Mouse (Mus musculus): ENCODE results near the gene Tcp11. TPM values are rescaled to one million over a fixed set of nuclear protein-coding genes. Genes with fewer than 3 reads are reported as not detected.
A peak's percentile ranks its signal among the peaks of the same experiment; 100 is the strongest.

Gene Tcp11
- polyA plus RNA-seq, 1 experiment from 2014 or later, result 2.0 TPM

DNA sequence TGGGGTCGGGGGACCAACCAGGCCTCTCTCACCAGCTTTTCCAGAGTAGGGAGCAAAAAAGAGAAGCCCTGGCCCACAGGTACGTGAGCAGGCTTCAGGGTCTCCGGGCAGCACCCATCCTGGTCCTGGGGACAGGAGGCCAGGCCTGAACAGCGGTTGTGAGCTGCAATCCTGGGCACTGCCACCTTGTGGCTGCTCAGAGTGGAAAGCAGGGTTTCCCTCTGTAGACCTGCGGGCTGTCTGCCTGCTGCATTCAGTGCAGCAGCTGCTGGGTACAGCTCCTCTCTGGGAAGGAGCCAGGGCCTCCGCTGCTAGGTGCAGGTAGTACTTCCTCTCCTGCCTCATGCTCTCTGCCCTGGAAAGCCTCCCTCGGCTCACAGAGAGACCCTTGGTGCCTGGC lies 19.0 kb downstream of the Tcp11 start:
- H3K36me3 ChIP-seq (ENCODE audit: control insufficient read depth, insufficient read depth, low read length), result peaks cover 28% of the 10 kb centered on the region
- H3K27ac ChIP-seq (ENCODE audit: low read length), result no peak overlapping the region
- no peak overlapping the region for H3K4me3 ChIP-seq (ENCODE audit: low read depth, low read length)
- H3K27me3 ChIP-seq (ENCODE audit: control insufficient read depth, insufficient read depth, low read depth, low read length), result no peaks in the 10 kb centered on the region
- WGBS, result 54% methylated on average over 7 of the region's 7 CpGs
- H3K9ac ChIP-seq (ENCODE audit: low read depth, low read length), result peak overlapping the region; percentile 7; the same call in 1 of the 2 replicates
- H3K9me3 ChIP-seq (replicated peaks; ENCODE audit: control insufficient read depth, low read length, poor library complexity, severe bottlenecking), result no peaks in the 10 kb centered on the region
- H3K4me1 ChIP-seq (ENCODE audit: control insufficient read depth, insufficient read depth, low read length), result no peaks in the 10 kb centered on the region
- H3K4me2 ChIP-seq (ENCODE audit: low read length), result no peak overlapping the region
- no peak for ATAC-seq

DNA sequence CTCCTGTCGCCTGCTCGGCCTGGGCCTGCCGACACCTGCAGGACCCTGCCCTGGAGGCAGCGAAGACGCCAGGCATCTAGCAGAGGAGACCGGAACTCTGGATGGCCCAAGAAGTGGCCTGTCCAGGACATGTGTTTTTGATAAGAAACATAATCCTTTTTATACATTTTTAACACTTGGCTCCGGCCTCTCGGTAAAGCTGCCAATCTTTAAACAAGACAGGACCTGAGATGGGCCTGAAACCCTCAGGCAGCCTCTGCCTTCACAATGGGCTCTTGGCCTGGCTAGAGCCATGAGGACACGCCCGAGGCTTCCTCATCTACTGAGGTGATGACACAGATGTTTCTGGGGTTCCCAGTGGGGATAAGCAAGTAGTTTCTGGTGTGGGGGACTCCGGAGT lies 19.8 kb downstream of the Tcp11 start:
- WGBS, result 88% methylated on average over 11 of the region's 11 CpGs
- H3K4me3 ChIP-seq (ENCODE audit: low read depth, low read length), result no peak overlapping the region
- no peaks in the 10 kb centered on the region for H3K4me1 ChIP-seq (ENCODE audit: control insufficient read depth, insufficient read depth, low read length)
- ATAC-seq, result no peak
- H3K27ac ChIP-seq (ENCODE audit: low read length), result no peak overlapping the region
- H3K36me3 ChIP-seq (ENCODE audit: control insufficient read depth, insufficient read depth, low read length), result peaks cover 28% of the 10 kb centered on the region
- H3K27me3 ChIP-seq (ENCODE audit: control insufficient read depth, insufficient read depth, low read depth, low read length), result no peaks in the 10 kb centered on the region
- H3K4me2 ChIP-seq (ENCODE audit: low read length), result no peak overlapping the region
- H3K9me3 ChIP-seq (replicated peaks; ENCODE audit: control insufficient read depth, low read length, poor library complexity, severe bottlenecking), result no peaks in the 10 kb centered on the region
- no peak overlapping the region for H3K9ac ChIP-seq (ENCODE audit: low read depth, low read length)

DNA sequence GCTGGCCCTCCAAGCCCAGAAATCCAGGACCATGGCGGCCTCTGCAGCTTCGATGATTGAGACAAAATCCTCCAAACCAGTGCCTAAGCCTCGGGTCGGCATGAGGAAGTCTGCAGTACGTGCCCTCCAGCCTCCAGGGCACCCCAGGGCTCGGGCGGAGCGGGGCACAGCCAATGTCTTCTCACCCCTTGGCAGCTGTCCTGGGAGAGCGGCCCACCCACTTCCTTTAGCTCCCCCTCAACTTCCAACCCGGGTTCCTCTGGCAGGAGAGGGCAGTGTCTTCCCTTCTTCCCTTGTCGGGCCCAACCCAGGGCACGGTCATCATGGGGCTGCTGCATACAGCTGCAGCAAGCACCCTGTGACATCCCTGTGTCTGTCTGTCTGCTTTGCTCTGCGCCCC lies 22.1 kb downstream of the Tcp11 start:
- Histone ChIP-seq H3K4me2 (ENCODE audit: low read length) (no peak overlapping the region), H3K27me3 (ENCODE audit: control insufficient read depth, insufficient read depth, low read depth, low read length) (no peaks in the 10 kb centered on the region), H3K27ac (ENCODE audit: low read length) (no peak overlapping the region), H3K4me3 (ENCODE audit: low read depth, low read length) (no peak overlapping the region), H3K4me1 (ENCODE audit: control insufficient read depth, insufficient read depth, low read length) (no peaks in the 10 kb centered on the region), H3K9ac (ENCODE audit: low read depth, low read length) (no peak overlapping the region), H3K36me3 (ENCODE audit: control insufficient read depth, insufficient read depth, low read length) (peaks cover 36% of the 10 kb centered on the region), H3K9me3 (replicated peaks; ENCODE audit: control insufficient read depth, low read length, poor library complexity, severe bottlenecking) (no peaks in the 10 kb centered on the region)
- 89% methylated on average over 13 of the region's 13 CpGs for WGBS
- no peak for ATAC-seq

DNA sequence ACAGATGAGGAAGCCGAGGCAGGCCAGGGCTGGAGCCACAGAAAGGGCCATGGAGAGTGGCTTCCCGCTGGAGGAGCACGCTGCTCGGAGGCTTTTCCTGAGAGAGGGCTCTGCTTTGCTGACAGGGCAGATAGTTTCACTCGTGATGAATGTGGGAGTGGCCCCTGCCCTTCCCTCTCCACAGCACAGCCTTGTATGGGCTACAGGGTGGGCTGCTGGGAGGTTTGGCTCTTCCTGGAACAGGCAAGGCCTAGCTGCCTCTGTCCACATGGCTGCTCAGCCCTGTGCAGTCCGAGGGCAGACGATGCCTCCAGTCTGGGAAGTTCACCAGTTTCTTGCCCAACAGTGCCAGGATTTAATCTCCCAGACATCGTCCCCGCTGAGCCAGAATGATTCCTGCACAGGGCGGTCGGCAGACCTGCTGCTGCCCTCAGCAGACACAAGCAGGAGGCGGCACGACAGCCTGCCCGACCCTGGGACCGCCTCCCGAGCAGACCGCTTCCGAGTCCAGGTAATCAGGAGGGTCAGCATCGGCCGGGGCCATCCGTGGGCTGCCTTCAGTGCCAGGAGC lies 28.1 kb downstream of the Tcp11 start:
- 79% methylated on average over 21 of the region's 21 CpGs for WGBS
- Histone ChIP-seq H3K9ac (ENCODE audit: low read depth, low read length) (no peak overlapping the region), H3K4me3 (ENCODE audit: low read depth, low read length) (no peak overlapping the region), H3K4me2 (ENCODE audit: low read length) (no peak overlapping the region), H3K4me1 (ENCODE audit: control insufficient read depth, insufficient read depth, low read length) (no peaks in the 10 kb centered on the region), H3K9me3 (replicated peaks; ENCODE audit: control insufficient read depth, low read length, poor library complexity, severe bottlenecking) (no peaks in the 10 kb centered on the region), H3K36me3 (ENCODE audit: control insufficient read depth, insufficient read depth, low read length) (peaks cover 28% of the 10 kb centered on the region), H3K27me3 (ENCODE audit: control insufficient read depth, insufficient read depth, low read depth, low read length) (no peaks in the 10 kb centered on the region), H3K27ac (ENCODE audit: low read length) (no peak overlapping the region)
- no peak for ATAC-seq

DNA sequence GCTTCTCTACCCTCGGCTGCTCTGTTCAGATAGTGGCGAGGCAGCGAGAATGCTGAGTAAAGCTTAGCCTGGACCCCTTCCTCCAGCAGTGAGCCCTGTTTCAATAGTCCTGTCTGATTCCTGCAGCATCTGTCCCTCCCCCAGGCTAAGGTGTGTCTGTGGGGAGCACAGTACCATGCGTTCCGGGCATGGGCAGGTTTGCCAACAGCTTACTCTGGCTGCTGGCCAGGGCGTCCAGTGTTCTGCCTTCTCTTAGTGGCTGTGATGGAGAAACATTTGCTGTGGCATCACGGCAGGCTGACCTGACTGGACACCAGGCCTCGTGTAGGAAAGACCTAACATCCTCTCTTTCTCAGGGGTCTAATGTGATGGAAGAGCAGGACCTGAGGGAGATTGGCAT lies 30.2 kb downstream of the Tcp11 start:
- 85% methylated on average over 8 of the region's 8 CpGs for WGBS
- H3K27me3 ChIP-seq (ENCODE audit: control insufficient read depth, insufficient read depth, low read depth, low read length), result no peaks in the 10 kb centered on the region
- H3K9me3 ChIP-seq (replicated peaks; ENCODE audit: control insufficient read depth, low read length, poor library complexity, severe bottlenecking), result no peaks in the 10 kb centered on the region
- no peak overlapping the region for H3K4me2 ChIP-seq (ENCODE audit: low read length)
- no peak overlapping the region for H3K27ac ChIP-seq (ENCODE audit: low read length)
- no peak overlapping the region for H3K4me3 ChIP-seq (ENCODE audit: low read depth, low read length)
- H3K9ac ChIP-seq (ENCODE audit: low read depth, low read length), result no peak overlapping the region
- peaks cover 29% of the 10 kb centered on the region for H3K36me3 ChIP-seq (ENCODE audit: control insufficient read depth, insufficient read depth, low read length)
- no peak for ATAC-seq
- H3K4me1 ChIP-seq (ENCODE audit: control insufficient read depth, insufficient read depth, low read length), result peaks cover under 1% of the 10 kb centered on the region; the same call in 1 of the 2 replicates

DNA sequence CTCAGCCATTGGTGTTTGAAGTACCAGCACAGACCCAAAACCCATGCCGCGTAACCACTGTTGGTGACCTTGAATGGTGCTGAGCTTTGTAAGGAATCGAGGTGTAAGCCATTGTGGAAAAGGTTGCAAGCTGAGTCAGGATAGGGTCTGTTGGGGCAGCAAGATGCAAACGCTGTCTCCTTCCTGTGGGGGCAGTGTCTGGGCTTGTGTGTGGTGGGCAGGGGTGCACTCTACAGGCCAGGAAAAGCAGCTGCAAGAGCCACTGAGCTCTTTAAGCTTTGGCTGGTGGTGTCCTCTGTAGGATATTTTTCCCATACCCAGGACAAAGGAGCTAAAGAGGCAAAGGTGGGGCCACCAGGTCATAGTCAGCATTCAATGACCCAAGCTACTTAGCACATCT lies 32.0 kb downstream of the Tcp11 start:
- 41% methylated on average over 4 of the region's 4 CpGs for WGBS
- Histone ChIP-seq H3K9me3 (replicated peaks; ENCODE audit: control insufficient read depth, low read length, poor library complexity, severe bottlenecking) (no peaks in the 10 kb centered on the region), H3K4me3 (ENCODE audit: low read depth, low read length) (no peak overlapping the region), H3K4me1 (ENCODE audit: control insufficient read depth, insufficient read depth, low read length) (peaks cover 9% of the 10 kb centered on the region), H3K27ac (ENCODE audit: low read length) (no peak overlapping the region), H3K9ac (ENCODE audit: low read depth, low read length) (0 out of 2 replicates have a peak overlapping the region, but pooled peaks have one; percentile 20), H3K27me3 (ENCODE audit: control insufficient read depth, insufficient read depth, low read depth, low read length) (no peaks in the 10 kb centered on the region), H3K36me3 (ENCODE audit: control insufficient read depth, insufficient read depth, low read length) (peaks cover 21% of the 10 kb centered on the region; the same call in 1 of the 2 replicates), H3K4me2 (ENCODE audit: low read length) (no peak overlapping the region)
- peak; percentile 64 for ATAC-seq

DNA sequence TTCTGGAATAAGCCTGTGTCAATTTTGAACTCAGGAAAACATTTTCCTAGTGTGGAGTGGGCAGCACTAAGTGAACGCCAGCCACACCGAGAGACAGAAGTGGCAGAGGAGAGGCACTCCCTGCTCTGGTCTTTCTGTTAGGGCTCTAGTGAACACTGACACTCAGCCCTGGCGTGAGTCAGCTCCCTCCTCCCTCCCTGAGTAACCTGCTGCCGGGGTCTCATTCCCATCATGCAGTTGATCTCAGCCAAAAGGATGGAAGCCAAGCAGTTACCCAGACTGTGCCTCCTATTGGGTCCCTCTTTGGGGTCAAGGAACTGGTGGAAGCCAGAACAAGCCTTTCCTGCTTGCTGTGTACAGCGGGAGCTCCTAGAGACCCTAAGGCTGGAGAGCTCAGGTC lies 32.9 kb downstream of the Tcp11 start:
- peaks cover 16% of the 10 kb centered on the region; the same call in 1 of the 2 replicates for H3K36me3 ChIP-seq (ENCODE audit: control insufficient read depth, insufficient read depth, low read length)
- no peak overlapping the region for H3K4me2 ChIP-seq (ENCODE audit: low read length)
- no peak overlapping the region for H3K9ac ChIP-seq (ENCODE audit: low read depth, low read length)
- no peaks in the 10 kb centered on the region for H3K27me3 ChIP-seq (ENCODE audit: control insufficient read depth, insufficient read depth, low read depth, low read length)
- H3K9me3 ChIP-seq (replicated peaks; ENCODE audit: control insufficient read depth, low read length, poor library complexity, severe bottlenecking), result no peaks in the 10 kb centered on the region
- 82% methylated on average over 5 of the region's 5 CpGs for WGBS
- peaks cover 18% of the 10 kb centered on the region for H3K4me1 ChIP-seq (ENCODE audit: control insufficient read depth, insufficient read depth, low read length)
- H3K27ac ChIP-seq (ENCODE audit: low read length), result no peak overlapping the region
- no peak for ATAC-seq
- H3K4me3 ChIP-seq (ENCODE audit: low read depth, low read length), result no peak overlapping the region

DNA sequence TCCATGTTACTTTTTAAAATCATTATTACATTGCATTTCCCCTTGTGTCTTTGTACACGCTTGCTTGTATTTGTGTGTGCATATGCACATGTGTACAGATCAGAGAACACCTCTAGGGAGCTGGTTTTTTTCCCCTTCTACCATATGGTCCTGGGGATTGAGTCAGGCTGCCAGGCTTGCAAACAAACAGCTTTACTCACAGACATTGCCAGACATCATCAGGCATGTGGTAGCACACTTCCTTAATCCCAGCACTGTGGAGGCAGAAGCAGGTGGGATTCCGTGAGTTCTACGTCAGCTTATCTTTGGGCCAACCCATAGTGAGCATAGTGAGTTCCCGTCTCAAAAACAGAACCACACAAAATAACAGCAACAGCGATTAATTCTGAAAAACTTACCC lies 33.4 kb downstream of the Tcp11 start:
- no peak for ATAC-seq
- no peak overlapping the region for H3K4me3 ChIP-seq (ENCODE audit: low read depth, low read length)
- H3K27ac ChIP-seq (ENCODE audit: low read length), result no peak overlapping the region
- no peak overlapping the region for H3K4me2 ChIP-seq (ENCODE audit: low read length)
- H3K9me3 ChIP-seq (replicated peaks; ENCODE audit: control insufficient read depth, low read length, poor library complexity, severe bottlenecking), result no peaks in the 10 kb centered on the region
- H3K27me3 ChIP-seq (ENCODE audit: control insufficient read depth, insufficient read depth, low read depth, low read length), result no peaks in the 10 kb centered on the region
- H3K36me3 ChIP-seq (ENCODE audit: control insufficient read depth, insufficient read depth, low read length), result peaks cover 13% of the 10 kb centered on the region; the same call in 1 of the 2 replicates
- no peak overlapping the region for H3K9ac ChIP-seq (ENCODE audit: low read depth, low read length)
- peaks cover 22% of the 10 kb centered on the region for H3K4me1 ChIP-seq (ENCODE audit: control insufficient read depth, insufficient read depth, low read length)
- 92% methylated on average over 5 of the region's 5 CpGs for WGBS

DNA sequence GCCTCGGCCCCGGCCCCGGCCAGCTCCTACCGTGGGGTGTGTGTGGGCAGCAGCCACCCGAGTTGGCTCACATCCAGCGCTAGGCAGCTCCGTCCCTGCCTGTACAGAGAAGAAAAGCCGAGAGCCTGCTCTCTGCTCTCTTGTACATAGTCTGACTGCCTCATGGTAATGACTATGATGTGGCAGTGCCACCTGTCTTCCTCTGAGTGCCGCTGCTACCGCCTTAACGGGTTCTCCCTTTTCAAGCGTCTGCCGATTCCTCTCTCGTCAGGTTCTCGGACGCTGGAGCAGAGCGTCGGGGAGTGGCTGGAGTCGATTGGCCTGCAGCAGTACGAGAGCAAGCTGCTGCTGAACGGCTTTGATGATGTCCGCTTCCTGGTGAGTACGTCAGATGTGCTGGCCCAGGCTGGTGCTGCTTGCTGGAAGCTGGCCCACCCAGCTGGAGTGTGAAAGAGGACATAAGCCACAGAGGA lies 38.1 kb downstream of the Tcp11 start:
- Histone ChIP-seq H3K9me3 (replicated peaks; ENCODE audit: control insufficient read depth, low read length, poor library complexity, severe bottlenecking) (no peaks in the 10 kb centered on the region), H3K36me3 (ENCODE audit: control insufficient read depth, insufficient read depth, low read length) (peaks cover 2% of the 10 kb centered on the region; the same call in 1 of the 2 replicates), H3K4me1 (ENCODE audit: control insufficient read depth, insufficient read depth, low read length) (peaks cover 41% of the 10 kb centered on the region), H3K27ac (ENCODE audit: low read length) (peak overlapping the region; percentile 86), H3K4me2 (ENCODE audit: low read length) (peak overlapping the region; percentile 73), H3K4me3 (ENCODE audit: low read depth, low read length) (peak overlapping the region; percentile 43), H3K27me3 (ENCODE audit: control insufficient read depth, insufficient read depth, low read depth, low read length) (no peaks in the 10 kb centered on the region), H3K9ac (ENCODE audit: low read depth, low read length) (peak overlapping the region; percentile 79)
- ATAC-seq, result peak; percentile 85
- 16% methylated on average over 23 of the region's 23 CpGs for WGBS
